Mouse (Mus musculus) cerebellum, adult 2 months (tissue): ENCODE measurements around the gene Plxna2.

ENCODE experiments used
- CTCF ChIP-seq: fragments of 200-500 bp; IDR thresholded peaks from 2 replicates; pipeline ENCODE4 v1.5.1; 2011; ENCODE audit warnings: low read depth, mild to moderate bottlenecking, control low read depth, low read length, moderate library complexity, borderline replicate concordance; ENCODE audit not compliant: insufficient read depth
- POLR2A ChIP-seq: fragments of 200-500 bp; IDR thresholded peaks from 2 replicates; pipeline ENCODE4 v1.6.1; 2011; ENCODE audit warnings: low read length, control low read depth, borderline replicate concordance; ENCODE audit not compliant: insufficient read depth

GRCm38 (mm10) chr1:194756001-194756400 is 138.0 kb downstream of the Plxna2 start:
- TF ChIP-seq POLR2A (no peak), CTCF (no peak)
